Mouse (Mus musculus): ENCODE measurements at regions not wholly inside any gene's neighbourhood (a gene's known extent, or its start where the extent isn't known, plus 50 kb on each side); places are given as distances from the start of the nearest gene placed in this dataset.
"Not testable (repeated sequence)": the region's sequence is repeated elsewhere in the genome, so short reads cannot be mapped to it uniquely, and the experiment has no call there.

DNA sequence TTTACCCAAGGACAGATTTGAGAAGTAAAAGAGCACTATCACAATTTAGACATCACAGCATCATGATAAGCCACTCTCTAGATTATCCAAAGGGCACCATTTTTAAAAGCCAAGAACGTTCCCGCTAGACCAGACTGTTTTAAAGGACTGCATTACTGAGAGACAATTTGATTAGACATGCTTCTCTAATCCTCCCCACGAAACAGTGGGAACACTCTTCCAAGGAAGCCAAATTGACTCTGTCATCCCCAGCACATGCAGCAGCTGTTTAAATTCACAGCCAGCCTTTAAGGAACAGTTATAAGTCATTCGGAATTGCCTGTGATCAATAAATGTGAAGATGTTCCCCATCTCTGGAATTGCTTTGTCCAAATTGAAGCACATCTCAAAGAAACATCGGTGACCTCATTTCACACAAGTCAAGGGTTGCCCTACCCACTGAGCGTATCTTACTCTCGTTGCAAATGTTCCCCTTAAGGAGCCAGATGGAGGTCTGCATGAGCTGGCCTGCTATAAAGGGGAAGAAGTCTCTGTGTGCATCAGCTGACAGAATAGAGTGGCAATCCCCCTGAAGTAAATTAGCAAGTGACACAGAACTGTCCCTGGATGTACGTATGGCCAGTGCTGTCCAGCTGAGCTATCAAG, 393.2 kb downstream of the Pid1 start:
- in situ Hi-C loops (cut with MboI; ENCODE audit: low sequenced_read_pairs), result no loop called here

- in situ Hi-C loops (cut with MboI; ENCODE audit: low sequenced_read_pairs), result not testable (repeated sequence)
Observed at GRCm38 (mm10) chr1:83964631-83965030, 399.3 kb downstream of the Pid1 start.

GRCm38 (mm10) chr1:83961761-83962160, 402.2 kb downstream of the Pid1 start:
- in situ Hi-C loops (cut with MboI; ENCODE audit: low sequenced_read_pairs), result no loop called here

DNA sequence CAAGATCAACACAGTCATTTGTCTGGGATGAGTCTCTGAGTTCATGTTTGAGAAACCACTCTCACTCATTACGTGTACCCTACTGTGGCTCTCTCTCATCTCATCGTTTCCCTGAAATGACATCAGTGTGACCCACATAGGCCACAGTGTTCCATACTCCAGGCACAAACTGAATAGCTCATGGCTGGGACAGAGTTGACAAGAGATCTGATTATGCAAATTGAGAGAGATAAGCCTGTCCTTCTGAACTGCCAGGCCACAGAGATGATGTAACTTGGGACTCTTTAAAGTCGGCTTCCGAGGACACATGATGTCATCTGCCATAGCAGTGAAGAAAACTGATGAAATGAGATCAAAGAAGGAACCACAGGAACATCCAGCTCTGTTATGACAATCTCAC, 404.2 kb downstream of the Pid1 start:
- in situ Hi-C loops (cut with MboI; ENCODE audit: low sequenced_read_pairs), result no loop called here

- in situ Hi-C loops (cut with MboI; ENCODE audit: low sequenced_read_pairs), result no loop called here
Observed at GRCm38 (mm10) chr1:83922900-83923299, 441.1 kb downstream of the Pid1 start.

GRCm38 (mm10) chr1:83915454-83915853, 448.5 kb downstream of the Pid1 start:
- in situ Hi-C loops (cut with MboI; ENCODE audit: low sequenced_read_pairs), result no loop called here

DNA sequence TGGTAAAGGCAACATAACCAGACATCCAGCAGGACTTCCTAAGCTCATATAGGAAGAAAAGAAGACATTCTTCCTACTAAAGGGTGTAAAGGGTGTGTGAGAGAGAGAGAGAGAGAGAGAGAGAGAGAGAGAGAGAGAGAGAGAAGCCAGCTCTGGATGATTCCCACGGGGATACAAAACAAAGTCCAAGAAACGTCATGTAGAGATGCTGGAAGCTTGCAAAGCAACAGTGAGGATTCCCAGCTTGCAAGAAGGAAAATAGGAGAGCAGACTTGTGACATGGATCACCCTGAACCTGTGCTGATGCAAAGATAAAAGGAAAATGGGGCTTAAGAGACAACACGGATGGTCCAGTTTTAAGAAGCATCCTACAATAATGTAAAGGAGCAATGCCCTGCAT, 456.6 kb downstream of the Pid1 start:
- in situ Hi-C loops (cut with MboI; ENCODE audit: low sequenced_read_pairs), result no loop called here

GRCm38 (mm10) chr1:83906906-83907305, 457.1 kb downstream of the Pid1 start:
- in situ Hi-C loops (cut with MboI; ENCODE audit: low sequenced_read_pairs), result no loop called here

DNA sequence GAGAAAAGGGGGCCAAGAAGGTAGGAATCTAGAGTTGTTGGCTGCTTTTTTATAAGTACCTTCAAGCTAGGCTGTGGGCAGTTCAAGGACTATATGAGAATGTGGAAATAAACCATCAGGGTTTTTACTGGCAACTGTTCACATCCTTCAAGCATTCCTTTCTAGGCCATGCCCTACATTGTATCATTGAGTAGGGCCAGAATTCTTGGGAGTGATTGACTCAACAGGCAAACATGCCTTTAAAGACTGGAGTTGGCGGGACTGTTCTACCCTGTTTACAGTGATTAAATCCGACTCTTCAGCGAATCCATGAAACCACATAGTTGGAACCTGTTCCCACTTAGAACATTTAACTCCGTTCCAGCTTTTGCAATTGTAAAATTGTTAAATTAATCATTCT, 463.8 kb downstream of the Pid1 start:
- in situ Hi-C loops (cut with MboI; ENCODE audit: low sequenced_read_pairs), result no loop called here

DNA sequence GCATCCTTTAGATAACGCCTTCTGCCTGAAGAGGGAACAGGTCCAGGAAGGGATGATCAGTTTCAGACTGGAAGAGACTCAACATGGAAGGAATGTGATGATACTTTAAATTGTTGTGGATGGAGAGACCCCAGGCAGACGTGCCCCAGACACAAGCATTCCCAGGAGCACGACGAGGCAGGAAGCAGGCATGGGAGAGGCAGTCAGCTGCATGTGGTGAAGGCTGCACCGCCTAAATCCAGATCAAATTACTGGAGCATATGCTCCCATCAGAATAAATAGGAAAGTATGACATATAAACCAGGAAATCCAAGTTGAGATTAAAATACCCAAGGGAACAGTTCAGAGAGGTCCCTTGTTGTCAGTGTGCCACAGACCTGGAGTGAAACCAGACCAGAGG, 467.3 kb downstream of the Pid1 start:
- in situ Hi-C loops (cut with MboI; ENCODE audit: low sequenced_read_pairs), result no loop called here

GRCm38 (mm10) chr1:83879109-83879399, 471.1 kb upstream of the Sphkap start:
- in situ Hi-C loops (cut with MboI; ENCODE audit: low sequenced_read_pairs), result no loop called here

GRCm38 (mm10) chr1:83878330-83879108, 470.5 kb upstream of the Sphkap start:
- in situ Hi-C loops (cut with MboI; ENCODE audit: low sequenced_read_pairs), result no loop called here

- in situ Hi-C loops (cut with MboI; ENCODE audit: low sequenced_read_pairs), result no loop called here
Observed at GRCm38 (mm10) chr1:83870853-83871567, 463.0 kb upstream of the Sphkap start.

DNA sequence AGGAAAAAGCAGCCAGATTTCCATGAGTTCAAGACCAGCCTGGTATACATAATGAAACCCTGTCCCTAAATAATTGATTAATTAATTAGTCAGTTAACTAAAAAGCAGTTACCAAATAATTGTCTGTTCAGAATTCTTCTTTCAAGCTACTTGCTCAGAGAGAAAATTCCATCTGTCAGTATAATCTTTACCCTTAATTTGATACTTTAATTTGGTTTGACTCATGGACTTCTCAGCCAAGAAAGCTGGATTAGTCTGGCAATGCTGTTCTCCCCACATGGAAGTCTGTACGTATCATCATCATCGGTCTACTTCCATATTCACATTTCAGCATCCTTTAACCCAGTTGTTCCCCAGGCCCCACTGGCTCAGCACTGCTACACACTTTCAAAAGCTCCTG, 461.0 kb upstream of the Sphkap start:
- in situ Hi-C loops (cut with MboI; ENCODE audit: low sequenced_read_pairs), result no loop called here

- in situ Hi-C loops (cut with MboI; ENCODE audit: low sequenced_read_pairs), result no loop called here
Observed at GRCm38 (mm10) chr1:83862541-83862940, 454.5 kb upstream of the Sphkap start.

DNA sequence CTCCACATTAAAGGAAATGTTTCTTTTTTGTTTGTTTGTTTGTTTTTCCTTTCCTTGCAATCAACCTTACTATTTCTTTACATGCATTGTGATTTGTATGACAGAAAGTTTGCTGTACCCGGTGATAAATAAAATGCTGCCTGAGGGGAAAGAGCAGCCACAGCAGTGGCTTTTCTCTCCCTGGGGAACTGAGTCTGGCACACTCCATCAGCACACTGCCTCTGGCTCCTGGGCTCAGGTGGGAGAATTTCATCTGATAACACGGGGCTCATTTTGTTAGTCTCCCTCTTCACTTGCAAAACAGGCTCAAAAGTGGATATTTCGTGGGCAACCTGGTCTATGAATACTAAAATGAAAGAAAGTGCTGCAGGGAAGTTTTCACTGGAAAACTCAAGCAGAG, 454.1 kb upstream of the Sphkap start:
- in situ Hi-C loops (cut with MboI; ENCODE audit: low sequenced_read_pairs), result no loop called here

DNA sequence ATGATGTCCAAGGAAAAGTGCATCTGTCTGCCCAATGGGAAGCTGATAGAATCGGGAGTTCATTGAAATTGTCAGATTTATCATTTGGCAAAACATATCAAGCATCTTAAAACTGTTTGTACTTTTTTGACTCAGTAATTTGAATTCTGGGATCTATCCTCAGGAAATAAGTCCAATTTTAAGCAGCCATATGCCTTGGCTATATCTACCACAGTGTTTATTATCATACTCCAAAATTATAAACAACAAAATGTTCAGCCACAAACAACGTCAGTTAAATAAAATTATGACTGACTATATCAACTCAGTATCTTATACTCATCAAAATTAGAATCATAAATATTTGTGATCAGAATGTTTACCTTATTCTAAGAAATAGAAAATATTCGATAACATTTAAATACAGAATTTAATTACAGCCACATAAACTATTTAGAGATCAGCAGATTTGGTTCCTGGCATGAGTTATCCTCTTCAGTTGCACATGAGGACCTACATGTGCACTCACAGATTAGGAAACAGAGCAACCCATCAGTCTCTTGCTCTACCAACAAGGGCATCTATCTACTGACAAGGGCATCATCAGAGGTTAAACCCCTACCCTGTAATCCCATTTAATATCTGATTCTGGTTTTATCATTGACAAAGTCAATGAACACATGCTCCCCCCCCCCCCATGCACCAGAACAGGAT, 451.9 kb upstream of the Sphkap start:
- in situ Hi-C loops (cut with MboI; ENCODE audit: low sequenced_read_pairs), result no loop called here

GRCm38 (mm10) chr1:83853996-83854395, 446.0 kb upstream of the Sphkap start:
- in situ Hi-C loops (cut with MboI; ENCODE audit: low sequenced_read_pairs), result no loop called here

DNA sequence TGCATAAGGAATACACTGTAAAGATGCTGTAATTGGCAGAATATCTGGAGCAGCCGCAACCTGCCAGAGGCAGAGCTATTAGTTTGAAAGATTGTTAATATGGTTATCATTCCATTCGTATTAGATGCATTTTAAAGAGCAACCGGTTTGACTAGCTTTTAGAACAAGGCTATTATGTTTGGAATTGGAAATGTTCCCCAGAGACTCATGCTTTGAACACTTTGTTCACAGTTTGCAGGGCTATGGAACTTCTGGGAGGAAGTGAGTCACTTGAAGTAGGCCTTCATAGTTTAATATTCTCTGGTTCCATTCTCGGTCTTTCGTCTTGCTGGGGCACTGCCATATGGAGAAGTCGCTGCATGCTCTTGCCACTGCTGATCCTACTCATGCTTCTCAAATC, 443.1 kb upstream of the Sphkap start:
- in situ Hi-C loops (cut with MboI; ENCODE audit: low sequenced_read_pairs), result no loop called here

DNA sequence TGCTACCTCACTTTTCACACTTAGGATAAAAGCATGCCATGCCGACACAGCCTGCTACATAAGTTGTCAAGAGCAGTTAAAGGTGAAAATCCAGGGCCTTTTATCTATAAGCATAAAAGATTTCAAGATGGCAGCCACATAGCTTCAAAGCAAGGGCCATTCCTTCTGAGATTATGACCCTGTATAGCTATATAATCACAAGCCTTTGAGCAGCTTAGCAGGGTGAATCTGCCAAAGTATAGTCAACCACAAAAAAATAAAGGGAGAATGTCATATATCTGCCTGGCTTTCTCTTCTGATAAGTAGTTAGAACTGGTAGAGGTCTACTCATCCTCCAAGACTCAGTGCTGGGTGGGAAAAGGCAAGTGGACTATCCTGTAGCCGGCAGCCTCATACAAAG, 440.4 kb upstream of the Sphkap start:
- in situ Hi-C loops (cut with MboI; ENCODE audit: low sequenced_read_pairs), result no loop called here

DNA sequence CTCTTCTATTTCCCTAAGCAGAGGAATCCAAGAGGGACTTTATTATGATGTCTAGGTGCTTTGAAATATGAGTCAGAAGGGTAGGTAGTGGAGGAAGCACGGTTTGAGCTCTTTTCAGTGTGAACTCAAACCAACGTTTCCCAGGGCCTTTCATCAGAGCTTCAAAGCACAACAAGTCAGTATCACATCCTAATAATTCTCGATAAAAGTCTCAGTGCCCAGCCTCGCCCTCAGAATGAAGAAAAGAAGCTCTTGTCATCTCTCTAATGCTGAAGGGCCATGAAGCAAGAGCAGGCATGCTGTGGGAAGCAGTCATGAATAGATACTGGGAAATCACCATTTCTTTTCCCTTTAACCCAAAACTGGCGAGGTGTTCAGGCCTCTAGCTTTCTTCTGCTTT, 440.0 kb upstream of the Sphkap start:
- in situ Hi-C loops (cut with MboI; ENCODE audit: low sequenced_read_pairs), result no loop called here

Data from CH12F3 (cell line).